Mouse (Mus musculus) heart, embryonic 12.5 days (tissue): ENCODE results near the gene Prdx2. TPM values are rescaled to one million over a fixed set of nuclear protein-coding genes. Genes with fewer than 3 reads are reported as not detected.

Experiments used
- ATAC-seq: fragments of 200-750 bp; cut with Nextera tagmentation; 2 replicates; pipeline ENCODE4 v1.8.0; 2017; ENCODE audit warnings: moderate TSS enrichment, moderate library complexity; ENCODE audit not compliant: insufficient number of reproducible peaks, low FRiP score
- H3K27ac ChIP-seq: fragments of 300-500 bp; sonication (generic); 2 replicates; pipeline ENCODE4 v1.5.1; 2016; ENCODE audit warnings: mild to moderate bottlenecking, moderate library complexity; ENCODE audit not compliant: poor library complexity, severe bottlenecking
- H3K27me3 ChIP-seq: fragments of 300-500 bp; sonication (generic); replicated peaks from 2 replicates; pipeline ENCODE4 v1.6.1; 2016; ENCODE audit warnings: mild to moderate bottlenecking, moderate library complexity
- H3K36me3 ChIP-seq: fragments of 300-500 bp; sonication (generic); 2 replicates; pipeline ENCODE4 v1.6.1; 2016; ENCODE audit warnings: mild to moderate bottlenecking, moderate library complexity
- H3K4me1 ChIP-seq: fragments of 300-500 bp; sonication (generic); replicated peaks from 2 replicates; pipeline ENCODE4 v1.6.1; 2016; ENCODE audit warnings: mild to moderate bottlenecking
- H3K4me2 ChIP-seq: fragments of 300-500 bp; sonication (generic); 2 replicates; pipeline ENCODE4 v1.6.1; 2016; ENCODE audit warnings: mild to moderate bottlenecking, moderate library complexity
- H3K4me3 ChIP-seq: fragments of 300-500 bp; sonication (generic); 2 replicates; pipeline ENCODE4 v1.5.1; 2016; ENCODE audit warnings: mild to moderate bottlenecking
- H3K9ac ChIP-seq: fragments of 300-500 bp; sonication (generic); 2 replicates; pipeline ENCODE4 v1.6.1; 2016; ENCODE audit warnings: mild to moderate bottlenecking, moderate library complexity
- H3K9me3 ChIP-seq: fragments of 300-500 bp; sonication (generic); replicated peaks from 2 replicates; pipeline ENCODE4 v1.6.1; 2016; ENCODE audit warnings: mild to moderate bottlenecking, moderate library complexity
- WGBS: fragments of 180-500 bp; shearing (Covaris S2); methylation state at CpG from one replicate; pipeline ENCODE4 v1.1.7; 2016; 5-methylcytosine and 5-hydroxymethylcytosine counted together
- polyA plus RNA-seq: library from polyadenylated mRNA; unstranded; fragments of >200 nt; fragmentation: Nextera tagmentation; extraction: Ambion mirVana; gene quantifications from 2 replicates; pipeline ENCODE4 v1.2.1, GENCODE M21; 2016

Gene Prdx2
- polyA plus RNA-seq, 1 experiment from 2014 or later: 672 TPM

DNA sequence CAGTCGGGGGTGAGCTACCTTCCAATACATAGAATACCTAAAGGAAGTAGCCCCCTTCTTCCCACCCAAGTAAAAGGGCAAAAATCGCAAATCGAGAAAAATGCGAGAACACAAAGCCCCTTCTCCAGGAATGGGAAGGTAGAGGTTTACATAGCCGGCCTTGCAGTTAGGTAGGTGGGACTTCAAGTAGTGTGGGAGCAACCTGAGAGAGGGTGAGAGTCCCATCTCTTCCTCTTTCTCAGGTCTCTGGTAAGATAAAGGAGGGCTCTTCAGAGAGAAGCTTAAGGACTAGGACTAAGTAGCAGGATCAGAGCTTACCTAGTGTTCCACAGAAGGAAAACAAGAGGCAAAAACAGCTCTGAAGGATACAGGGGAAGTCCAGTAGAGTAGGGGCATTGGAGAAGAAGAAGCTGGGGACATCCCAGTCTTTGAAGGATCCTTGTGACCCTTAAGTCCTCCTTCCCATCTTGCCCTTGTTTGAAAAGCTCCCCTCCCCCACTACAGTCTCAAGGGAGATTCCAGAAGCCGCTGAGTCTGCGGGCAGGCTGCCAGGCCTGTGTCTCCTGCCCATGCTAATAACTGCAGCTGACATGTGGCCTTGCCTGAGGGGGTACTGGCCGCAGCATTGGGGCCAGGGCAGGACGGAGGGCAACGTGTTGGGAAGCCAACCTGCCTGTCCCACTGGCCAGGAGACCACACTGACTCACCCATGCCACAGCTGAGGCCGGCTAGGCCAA is 11.4 kb downstream of the Prdx2 start:
- H3K9me3 ChIP-seq: no peaks in the 10 kb centered on the region
- no peak overlapping the region; the same call in 1 of the 2 replicates for H3K4me3 ChIP-seq
- H3K27ac ChIP-seq: peak overlapping the region; percentile 64
- 0 out of 2 replicates have a peak overlapping the region, but pooled peaks have one; percentile 50 for H3K9ac ChIP-seq
- WGBS: 26% methylated on average over 11 of the region's 11 CpGs
- no peaks in the 10 kb centered on the region for H3K27me3 ChIP-seq
- peaks cover 68% of the 10 kb centered on the region for H3K4me1 ChIP-seq
- no peak for ATAC-seq
- peak overlapping the region; percentile 95 for H3K4me2 ChIP-seq
- H3K36me3 ChIP-seq: no peaks in the 10 kb centered on the region

DNA sequence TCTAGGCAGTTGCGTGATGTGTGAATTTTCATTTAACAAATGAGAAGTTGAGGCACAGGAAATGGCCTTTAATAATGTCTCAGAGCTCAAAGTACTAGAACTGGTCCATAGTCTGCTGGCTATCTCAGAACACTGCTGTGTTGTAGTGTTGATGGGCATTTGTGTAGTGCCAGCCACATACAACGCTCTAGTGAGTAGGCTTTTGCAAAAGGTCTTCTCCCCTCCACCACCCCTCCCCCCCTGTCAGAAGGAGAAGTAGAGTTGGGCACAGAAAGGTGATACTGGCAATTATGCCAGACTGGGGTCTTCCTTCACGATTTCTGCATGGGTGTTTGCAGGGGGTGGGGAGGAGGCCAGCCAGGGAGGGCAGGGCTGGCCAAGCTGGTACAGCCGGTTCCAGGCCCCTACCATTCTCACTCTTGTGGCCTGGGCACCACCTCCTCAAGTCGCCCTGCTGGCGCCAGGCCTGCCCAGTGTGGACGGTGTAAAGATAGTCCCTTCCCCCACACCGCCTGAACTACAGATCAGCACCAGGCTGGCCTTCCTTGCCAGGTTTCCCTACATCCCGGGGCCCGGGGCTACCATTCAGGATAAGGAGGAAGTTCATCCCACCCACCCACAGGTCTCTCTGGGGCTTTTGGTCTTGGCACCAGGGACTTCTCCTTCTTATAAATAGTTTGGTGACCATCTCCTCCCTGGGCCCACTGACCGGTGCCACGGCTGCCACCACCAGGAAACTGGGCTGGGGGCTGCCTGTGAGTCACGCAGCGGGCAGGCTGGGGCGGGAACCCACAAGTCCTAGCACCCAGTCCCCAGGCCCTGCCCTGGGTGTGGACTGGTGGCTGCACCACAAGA is 12.5 kb downstream of the Prdx2 start:
- H3K4me3 ChIP-seq: no peak overlapping the region
- WGBS: 74% methylated on average over 15 of the region's 15 CpGs
- H3K9me3 ChIP-seq: no peaks in the 10 kb centered on the region
- H3K36me3 ChIP-seq: no peaks in the 10 kb centered on the region
- no peak overlapping the region for H3K9ac ChIP-seq
- H3K4me1 ChIP-seq: peaks cover 68% of the 10 kb centered on the region
- H3K4me2 ChIP-seq: no peak overlapping the region
- H3K27me3 ChIP-seq: no peaks in the 10 kb centered on the region
- ATAC-seq: no peak
- H3K27ac ChIP-seq: no peak overlapping the region

DNA sequence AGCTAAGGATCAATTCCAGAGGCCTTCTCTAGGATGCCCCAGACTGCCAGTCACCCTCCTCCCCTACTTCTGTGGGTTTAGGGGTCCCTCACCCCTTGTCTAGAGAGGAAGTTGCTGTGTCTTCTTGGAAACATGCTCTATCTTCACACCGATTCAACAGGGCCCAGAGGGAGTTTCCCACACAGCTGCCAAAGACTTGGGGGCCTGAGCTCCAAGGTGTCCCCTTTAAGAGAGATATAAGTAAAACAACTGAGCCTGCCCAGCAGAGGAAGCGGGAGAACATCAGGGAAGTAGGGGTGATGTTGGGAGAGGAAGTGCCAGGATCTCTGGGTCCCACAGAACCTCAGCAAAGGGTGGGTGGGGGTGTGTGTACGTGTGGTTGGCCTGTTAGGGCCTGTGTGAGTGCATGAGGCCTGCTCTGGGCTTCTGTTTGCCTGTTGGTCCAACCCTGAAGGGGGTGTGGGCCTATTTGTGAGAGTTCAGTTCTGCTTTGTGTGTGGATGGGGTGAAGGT is 13.2 kb downstream of the Prdx2 start:
- no peak for ATAC-seq
- H3K4me3 ChIP-seq: no peak overlapping the region
- H3K36me3 ChIP-seq: no peaks in the 10 kb centered on the region
- no peaks in the 10 kb centered on the region for H3K9me3 ChIP-seq
- H3K27ac ChIP-seq: no peak overlapping the region
- 0 out of 2 replicates have a peak, but pooled peaks cover under 1% of the 10 kb centered on the region for H3K27me3 ChIP-seq
- H3K4me2 ChIP-seq: no peak overlapping the region
- peaks cover 62% of the 10 kb centered on the region for H3K4me1 ChIP-seq
- WGBS: 50% methylated on average over 3 of the region's 3 CpGs
- H3K9ac ChIP-seq: no peak overlapping the region

DNA sequence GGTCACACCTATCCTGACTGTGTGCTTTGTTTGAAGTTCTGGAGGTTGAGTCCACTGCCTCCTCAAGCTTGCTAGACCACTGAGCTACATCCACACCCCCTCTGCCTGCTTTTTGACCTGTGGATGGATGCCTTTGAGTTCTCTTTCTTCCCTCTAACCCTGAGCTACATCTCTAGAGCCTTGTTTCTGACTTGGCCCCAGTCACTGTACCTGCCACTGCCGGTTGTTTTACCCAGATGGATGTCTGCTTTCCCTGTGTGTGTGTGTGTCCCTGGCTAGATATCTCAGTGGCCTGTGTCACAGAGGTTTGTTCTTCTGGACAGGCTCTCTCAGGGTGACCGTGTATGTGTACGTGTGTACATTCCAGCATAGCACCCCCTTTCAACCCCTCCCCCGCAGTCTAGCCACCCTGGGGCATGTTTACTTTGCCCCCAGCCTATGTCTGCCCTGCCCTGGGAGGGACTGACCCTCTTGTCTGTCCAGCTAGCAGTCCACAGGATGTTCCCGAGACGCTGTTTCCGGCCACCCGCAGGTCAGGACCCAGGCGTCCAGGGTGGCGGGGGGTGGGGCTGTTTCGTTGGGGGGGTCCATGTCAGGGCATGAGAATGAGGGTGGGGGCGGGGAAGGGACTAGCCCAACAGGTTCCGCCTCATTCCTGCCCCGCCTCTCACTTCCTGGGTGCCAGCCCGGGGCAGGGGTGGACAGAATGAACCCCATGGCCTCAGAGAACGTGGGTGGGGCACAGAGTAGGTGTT is 15.1 kb downstream of the Prdx2 start:
- no peaks in the 10 kb centered on the region; the same call in 1 of the 2 replicates for H3K9me3 ChIP-seq
- peaks cover 9% of the 10 kb centered on the region for H3K27me3 ChIP-seq
- peak overlapping the region; percentile 59; the same call in 1 of the 2 replicates for H3K4me3 ChIP-seq
- WGBS: 8% methylated on average over 16 of the region's 16 CpGs
- peak overlapping the region; percentile 37 for H3K27ac ChIP-seq
- H3K4me2 ChIP-seq: peak overlapping the region; percentile 98
- H3K9ac ChIP-seq: peak overlapping the region; percentile 70; the same call in 1 of the 2 replicates
- H3K36me3 ChIP-seq: no peaks in the 10 kb centered on the region
- H3K4me1 ChIP-seq: peaks cover 57% of the 10 kb centered on the region
- ATAC-seq: no peak

GRCm38 (mm10) chr8:84985049-84985683 is 15.8 kb downstream of the Prdx2 start:
- no peak for ATAC-seq
- Histone ChIP-seq H3K27ac (peak overlapping the region; percentile 39; the same call in 1 of the 2 replicates), H3K9me3 (no peaks in the 10 kb centered on the region; the same call in 1 of the 2 replicates), H3K9ac (peak overlapping the region; percentile 70), H3K4me2 (peak overlapping the region; percentile 98), H3K27me3 (peaks cover 9% of the 10 kb centered on the region), H3K36me3 (no peaks in the 10 kb centered on the region), H3K4me3 (peak overlapping the region; percentile 59), H3K4me1 (peaks cover 51% of the 10 kb centered on the region)
- 2% methylated on average over 23 of the region's 23 CpGs for WGBS

DNA sequence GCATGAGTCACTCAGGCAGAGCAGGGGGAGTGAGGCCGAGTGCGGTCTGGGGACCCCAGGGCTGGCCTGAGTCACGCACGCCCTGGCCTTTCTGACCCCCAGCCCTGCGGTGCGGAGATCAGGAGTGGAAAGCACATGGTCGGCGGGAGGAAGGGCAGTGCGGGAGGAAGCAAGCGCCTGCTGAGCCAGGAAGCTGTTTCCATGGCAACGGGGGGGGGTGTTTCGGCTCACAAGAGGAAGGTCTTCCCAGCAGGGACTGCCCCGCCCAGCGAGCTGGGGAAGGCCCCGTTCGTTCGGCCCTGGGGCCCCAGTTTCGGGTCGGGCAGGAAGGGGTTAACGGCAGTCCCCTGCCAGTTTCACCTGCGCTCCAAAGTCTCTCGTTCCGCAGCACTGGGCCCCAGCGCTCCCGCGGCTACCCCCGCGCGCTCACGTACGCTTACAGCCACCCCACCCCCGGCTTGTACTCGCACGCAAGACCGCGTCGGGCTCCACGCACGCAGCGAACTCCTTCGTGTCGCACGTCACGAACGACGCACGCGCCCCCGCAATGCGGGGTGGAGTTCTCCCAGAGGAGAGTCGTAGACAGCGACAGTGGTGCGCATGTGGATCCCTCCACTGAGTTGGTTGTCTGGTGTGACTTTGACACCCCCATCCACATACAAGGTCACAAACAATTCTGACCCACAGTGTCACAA is 16.4 kb downstream of the Prdx2 start:
- peaks cover 9% of the 10 kb centered on the region for H3K27me3 ChIP-seq
- ATAC-seq: peak; percentile 57
- H3K4me3 ChIP-seq: peak overlapping the region; percentile 59
- H3K36me3 ChIP-seq: no peaks in the 10 kb centered on the region
- peak overlapping the region; percentile 70 for H3K9ac ChIP-seq
- peaks cover 47% of the 10 kb centered on the region for H3K4me1 ChIP-seq
- H3K4me2 ChIP-seq: peak overlapping the region; percentile 98
- peak overlapping the region; percentile 39; the same call in 1 of the 2 replicates for H3K27ac ChIP-seq
- under 1% methylated on average over 53 of the region's 53 CpGs for WGBS
- no peaks in the 10 kb centered on the region; the same call in 1 of the 2 replicates for H3K9me3 ChIP-seq

DNA sequence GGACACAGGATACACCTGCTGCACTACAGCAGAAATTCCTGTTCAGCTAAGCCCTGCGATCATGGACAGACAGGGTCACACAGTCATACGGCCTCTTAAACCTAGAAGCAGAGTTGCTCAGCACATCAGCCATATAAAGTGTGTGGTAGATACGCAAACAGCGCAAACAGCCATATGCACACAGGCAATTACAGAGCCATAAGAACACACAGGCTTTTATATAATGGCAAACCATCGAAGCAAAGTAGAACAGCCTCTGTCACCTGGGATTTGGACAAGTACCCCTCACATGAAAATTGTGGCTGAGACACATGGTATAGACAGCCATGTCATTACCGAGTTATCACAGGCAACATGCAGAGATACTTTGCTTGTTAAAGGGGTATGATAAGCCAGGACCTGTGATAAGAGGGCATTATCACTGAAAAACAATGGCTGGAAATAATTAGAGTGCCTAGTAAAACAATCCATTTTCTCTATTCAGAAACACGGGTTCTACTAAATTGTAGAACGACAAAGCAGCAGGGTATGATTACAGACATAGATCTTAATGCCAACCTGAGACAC is 17.1 kb downstream of the Prdx2 start:
- peak overlapping the region; percentile 98 for H3K4me2 ChIP-seq
- H3K9ac ChIP-seq: peak overlapping the region; percentile 70; the same call in 1 of the 2 replicates
- peaks cover 9% of the 10 kb centered on the region for H3K27me3 ChIP-seq
- H3K4me3 ChIP-seq: peak overlapping the region; percentile 59
- WGBS: 35% methylated on average over 8 of the region's 8 CpGs
- no peaks in the 10 kb centered on the region for H3K36me3 ChIP-seq
- H3K27ac ChIP-seq: 0 out of 2 replicates have a peak overlapping the region, but pooled peaks have one; percentile 4
- peaks cover 45% of the 10 kb centered on the region for H3K4me1 ChIP-seq
- ATAC-seq: no peak
- no peaks in the 10 kb centered on the region; the same call in 1 of the 2 replicates for H3K9me3 ChIP-seq

DNA sequence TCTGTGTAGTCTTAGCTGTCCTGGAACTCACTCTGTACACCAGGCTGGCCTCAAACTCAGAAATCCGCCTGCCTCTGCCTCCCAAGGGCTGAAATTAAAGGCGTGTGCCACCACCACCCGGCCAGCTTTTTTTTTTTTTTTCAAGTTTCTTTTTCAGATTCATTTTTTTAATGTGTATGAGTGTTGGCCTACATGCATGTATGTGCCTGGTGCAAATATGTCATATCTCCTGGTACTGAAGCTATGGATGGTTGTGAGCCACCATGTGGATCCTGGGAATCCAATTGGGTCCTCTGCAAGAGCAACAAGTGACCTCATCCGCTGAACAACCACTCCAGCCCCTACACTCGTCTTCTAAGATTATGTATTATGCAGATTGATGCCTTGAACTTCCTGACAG is 18.0 kb downstream of the Prdx2 start:
- Histone ChIP-seq H3K4me2 (no peak overlapping the region), H3K27me3 (peaks cover 9% of the 10 kb centered on the region), H3K4me3 (no peak overlapping the region), H3K4me1 (peaks cover 35% of the 10 kb centered on the region), H3K36me3 (no peaks in the 10 kb centered on the region), H3K27ac (no peak overlapping the region), H3K9ac (no peak overlapping the region), H3K9me3 (no peaks in the 10 kb centered on the region; the same call in 1 of the 2 replicates)
- no peak for ATAC-seq
- WGBS: 76% methylated on average over 5 of the region's 5 CpGs

GRCm38 (mm10) chr8:84987903-84988302 is 18.5 kb downstream of the Prdx2 start:
- no peak overlapping the region for H3K4me3 ChIP-seq
- WGBS: 68% methylated on average over 2 of the region's 2 CpGs
- no peaks in the 10 kb centered on the region; the same call in 1 of the 2 replicates for H3K9me3 ChIP-seq
- ATAC-seq: no peak
- no peak overlapping the region for H3K27ac ChIP-seq
- no peaks in the 10 kb centered on the region for H3K36me3 ChIP-seq
- H3K9ac ChIP-seq: no peak overlapping the region
- H3K27me3 ChIP-seq: peaks cover 9% of the 10 kb centered on the region
- peaks cover 32% of the 10 kb centered on the region for H3K4me1 ChIP-seq
- H3K4me2 ChIP-seq: no peak overlapping the region
